Mouse (Mus musculus) G1E (cell line): ENCODE data around the gene Epp13.

Experiments
- CTCF ChIP-seq: IDR thresholded peaks from 2 replicates; pipeline ENCODE4 v1.5.1; 2012; ENCODE audit warnings: low read depth, low read length, inconsistent platforms, mixed read lengths
- TAL1 ChIP-seq: conservative IDR thresholded peaks from 2 replicates; pipeline ENCODE4 v1.6.1; 2012; ENCODE audit warnings: low read depth, low read length, inconsistent platforms, mixed read lengths

DNA sequence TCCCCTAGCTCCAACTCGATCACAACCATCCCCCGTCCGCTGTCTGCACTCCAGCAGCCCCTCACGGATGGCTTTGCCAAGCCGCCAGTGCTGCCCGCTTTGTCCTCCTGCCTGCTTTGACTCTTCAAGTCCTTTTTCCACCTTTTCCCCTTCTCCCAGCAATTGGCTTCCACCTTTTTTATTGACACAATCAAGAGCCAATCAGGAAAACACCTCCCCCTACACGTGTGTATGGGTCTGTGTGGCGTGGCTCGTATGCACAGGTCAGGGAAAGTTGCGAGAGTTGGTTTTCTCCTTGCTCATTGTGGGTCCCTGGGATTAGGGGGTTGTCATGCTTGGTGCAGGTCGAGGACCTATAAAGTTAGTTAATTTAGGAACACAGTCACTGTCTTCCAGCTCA, 12.7 kb upstream of the Epp13 start:
- TF ChIP-seq TAL1 = no peak
- TF ChIP-seq CTCF = no peak
